Mouse (Mus musculus) heart, postnatal 0 days (tissue): ENCODE results near the gene Crtc1.

Experiments
- CTCF ChIP-seq: IDR thresholded peaks from 2 replicates; pipeline ENCODE4 v1.5.1; 2016; ENCODE audit warnings: antibody characterized with exemption, control low read depth, low read depth
- EP300 ChIP-seq: IDR thresholded peaks from 2 replicates; pipeline ENCODE4 v1.6.1; 2016; ENCODE audit warnings: antibody characterized with exemption, low read depth

GRCm38 (mm10) chr8:70471856-70472255 lies 32.5 kb upstream of the Crtc1 start:
- TF ChIP-seq CTCF (no peak), EP300 (no peak)
